Mouse (Mus musculus) gastrocnemius, postnatal 4 days (tissue): ENCODE results near the gene Pla2g10. TPM values are rescaled to one million over a fixed set of nuclear protein-coding genes. Genes with fewer than 3 reads are reported as not detected.
"Not testable (repeated sequence)": the region's sequence is repeated elsewhere in the genome, so short reads cannot be mapped to it uniquely, and the experiment has no call there.

Source experiments
- DNase-seq, 2 experiments: peaks; one replicate each; pipeline ENCODE4 v3.0.0; 2021 to 2022; ENCODE audit warnings: low spot score in 2 of 2, mixed read lengths in 2 of 2
- total RNA-seq, 2 experiments: library from RNA; stranded (reverse); gene quantifications; 2 replicates each; pipeline ENCODE4 v1.2.3; 2021

The Pla2g10 gene
- total RNA-seq, 2 experiments from 2014 or later, result not detected

GRCm38 (mm10) chr16:13729428-13729827 is 1.4 kb downstream of the Pla2g10 start:
- no peak for DNase-seq

- no peak for DNase-seq
Measured at GRCm38 (mm10) chr16:13727811-13728335, 2.9 kb downstream of the Pla2g10 start.

GRCm38 (mm10) chr16:13722937-13723336 is 7.8 kb downstream of the Pla2g10 start:
- no peak for DNase-seq

GRCm38 (mm10) chr16:13716821-13717553 is 13.8 kb downstream of the Pla2g10 start:
- DNase-seq, result no peak

- no peak for DNase-seq
Measured at GRCm38 (mm10) chr16:13714910-13715309, 15.9 kb downstream of the Pla2g10 start.

GRCm38 (mm10) chr16:13704676-13705075 is 26.1 kb downstream of the Pla2g10 start:
- DNase-seq, result no peak

GRCm38 (mm10) chr16:13702184-13702583 is 28.6 kb downstream of the Pla2g10 start:
- peak in 1 of 2 experiments; percentile 12 for DNase-seq

- DNase-seq, result no peak
Measured at GRCm38 (mm10) chr16:13698998-13699397, 31.8 kb downstream of the Pla2g10 start.

GRCm38 (mm10) chr16:13678601-13679319 is 52.0 kb downstream of the Pla2g10 start:
- no peak for DNase-seq

- no peak for DNase-seq
Measured at GRCm38 (mm10) chr16:13674511-13674910, 56.3 kb downstream of the Pla2g10 start.

GRCm38 (mm10) chr16:13673114-13673513 is 57.7 kb downstream of the Pla2g10 start:
- no peak for DNase-seq

GRCm38 (mm10) chr16:13672386-13672898 is 58.3 kb downstream of the Pla2g10 start:
- peak in 1 of 2 experiments; percentile 62 for DNase-seq

GRCm38 (mm10) chr16:13671685-13672385 is 58.9 kb downstream of the Pla2g10 start, which contains the start of the genes Bfar and 3110001I22Rik:
Gene Bfar (plus strand): TSS chr16:13671858.
Gene 3110001I22Rik (plus strand): TSS chr16:13671929.
- peak; percentile 82 to 89 for DNase-seq

- DNase-seq, result not testable (repeated sequence)
Measured at GRCm38 (mm10) chr16:13670896-13671295, 59.9 kb downstream of the Pla2g10 start.

- DNase-seq, result no peak
Measured at GRCm38 (mm10) chr16:13669282-13669681, 61.5 kb downstream of the Pla2g10 start.

GRCm38 (mm10) chr16:13668402-13669108 is 62.2 kb downstream of the Pla2g10 start:
- no peak for DNase-seq

- DNase-seq, result peak; percentile 85 to 93
Measured at GRCm38 (mm10) chr16:13667878-13668343, 62.9 kb downstream of the Pla2g10 start, which contains the start of gene Parn. Gene Parn (minus strand): TSS chr16:13668170.
